Mouse (Mus musculus) liver, embryonic 14.5 days (tissue): ENCODE measurements around the gene Lbhd2. TPM values are rescaled to one million over a fixed set of nuclear protein-coding genes. Genes with fewer than 3 reads are reported as not detected.

ENCODE experiments used
- ATAC-seq: fragments of 200-750 bp; cut with Nextera tagmentation; 2 replicates; pipeline ENCODE4 v1.8.0; 2017; ENCODE audit warnings: moderate number of reproducible peaks, mild to moderate bottlenecking, moderate library complexity; ENCODE audit not compliant: insufficient read depth
- DNase-seq, 3 experiments: peaks; one replicate each; pipeline ENCODE4 v3.0.0-alpha.2; 2012 to 2013; ENCODE audit warnings: low read depth in 3 of 3, low spot score in 3 of 3
- H3K27ac ChIP-seq: fragments of 300-500 bp; sonication (generic); 2 replicates; pipeline ENCODE4 v1.5.1; 2014; ENCODE audit warnings: moderate library complexity, mild to moderate bottlenecking, control low read depth, inconsistent platforms
- H3K27me3 ChIP-seq: fragments of 300-500 bp; sonication (generic); 2 replicates; pipeline ENCODE4 v1.6.1; 2014; ENCODE audit warnings: mild to moderate bottlenecking, low read length, moderate library complexity; ENCODE audit not compliant: control insufficient read depth, insufficient read depth
- H3K36me3 ChIP-seq: fragments of 300-500 bp; sonication (generic); replicated peaks from 2 replicates; pipeline ENCODE4 v1.6.1; 2014; ENCODE audit warnings: low read depth; ENCODE audit not compliant: control insufficient read depth, insufficient read depth
- H3K4me1 ChIP-seq, 2 experiments: fragments of 200-500 bp in 1 of 2; fragments of 300-500 bp in 1 of 2; sonication (generic) in 1 of 2; replicated peaks; 2 replicates each; pipeline ENCODE4 v1.6.1; 2012 to 2014; ENCODE audit warnings: antibody characterized with exemption in 1 of 2, inconsistent platforms in 1 of 2, low read length in 1 of 2; ENCODE audit not compliant: control insufficient read depth in 2 of 2, insufficient read depth in 2 of 2
- H3K4me2 ChIP-seq: fragments of 300-500 bp; sonication (generic); 2 replicates; pipeline ENCODE4 v1.6.1; 2014; ENCODE audit warnings: low read depth, mild to moderate bottlenecking, control low read depth, moderate library complexity
- H3K4me3 ChIP-seq, 2 experiments: fragments of 200-500 bp in 1 of 2; fragments of 300-500 bp in 1 of 2; sonication (generic) in 1 of 2; 2 replicates each; pipeline ENCODE4 v1.5.1; 2012 to 2014; ENCODE audit warnings: low read depth in 2 of 2, low read length in 2 of 2, mild to moderate bottlenecking in 2 of 2, control low read depth in 1 of 2, inconsistent platforms in 1 of 2, moderate library complexity in 1 of 2; ENCODE audit not compliant: insufficient read depth in 1 of 2
- H3K9ac ChIP-seq: fragments of 300-500 bp; sonication (generic); replicated peaks from 2 replicates; pipeline ENCODE4 v1.6.1; 2014; ENCODE audit warnings: mild to moderate bottlenecking, control low read depth, moderate library complexity
- H3K9me3 ChIP-seq: fragments of 300-500 bp; sonication (generic); 2 replicates; pipeline ENCODE4 v1.6.1; 2016; ENCODE audit warnings: low read length, mixed read lengths; ENCODE audit not compliant: control insufficient read depth
- CTCF ChIP-seq: IDR thresholded peaks from 2 replicates; pipeline ENCODE4 v1.5.1; 2016; ENCODE audit warnings: antibody characterized with exemption, low read depth, control low read depth
- EP300 ChIP-seq: IDR thresholded peaks from 2 replicates; pipeline ENCODE4 v1.6.1; 2016; ENCODE audit warnings: antibody characterized with exemption, low read depth
- WGBS: fragments of 180-500 bp; shearing (Covaris S2); extraction: QIAGEN DNeasy Blood & Tissue Kit; methylation state at CpG from one replicate; pipeline ENCODE4 v1.1.7; 2014; ENCODE audit not compliant: insufficient replicate concordance; 5-methylcytosine and 5-hydroxymethylcytosine counted together
- polyA plus RNA-seq, 2 experiments: library from polyadenylated mRNA; depleted of rRNA in 1 of 2; stranded (reverse) in 1 of 2; unstranded in 1 of 2; fragments of >200 nt; fragmentation: Nextera tagmentation in 1 of 2; extraction: Ambion mirVana in 1 of 2; gene quantifications; 2 replicates each; pipeline versions ENCODE4 v1.2.1 to v1.2.3; 2012 to 2014

Gene Lbhd2
- polyA plus RNA-seq, 2 experiments: 0.15 TPM; not detected in 1

GRCm38 (mm10) chr12:111448931-111449705 is 42.5 kb downstream of the Lbhd2 start:
- H3K27me3 ChIP-seq: no peaks in the 10 kb centered on the region
- no peak overlapping the region for H3K4me3 ChIP-seq
- H3K36me3 ChIP-seq: peaks cover 95% of the 10 kb centered on the region
- TF ChIP-seq CTCF (no peak), EP300 (no peak)
- H3K9ac ChIP-seq: no peak overlapping the region
- DNase-seq (no peak), ATAC-seq (no peak)
- no peak overlapping the region for H3K4me2 ChIP-seq
- H3K27ac ChIP-seq: no peak overlapping the region
- 59% methylated on average over 14 of the region's 14 CpGs for WGBS
- H3K9me3 ChIP-seq: no peaks in the 10 kb centered on the region
- H3K4me1 ChIP-seq: peaks cover 12 to 22% of the 10 kb centered on the region in 2 experiments

- Histone ChIP-seq H3K4me2 (no peak overlapping the region), H3K27ac (no peak overlapping the region), H3K36me3 (peaks cover 95% of the 10 kb centered on the region), H3K9ac (no peak overlapping the region), H3K27me3 (no peaks in the 10 kb centered on the region; the same call in 1 of the 2 replicates), H3K9me3 (no peaks in the 10 kb centered on the region), H3K4me3 (no peak overlapping the region), H3K4me1 (peaks cover 7 to 12% of the 10 kb centered on the region in 2 experiments)
- 74% methylated on average over 6 of the region's 6 CpGs for WGBS
- no peak for ATAC-seq
- TF ChIP-seq CTCF: no peak
- TF ChIP-seq EP300: no peak
- DNase-seq: no peak
Measured at GRCm38 (mm10) chr12:111450359-111450758, 43.8 kb downstream of the Lbhd2 start.

- no peak for ATAC-seq
- peaks cover 0 to 5% of the 10 kb centered on the region in 2 experiments; a peak in 2 of 4 replicates for H3K4me1 ChIP-seq
- no peak overlapping the region for H3K4me3 ChIP-seq
Measured at GRCm38 (mm10) chr12:111451561-111451960, 45.0 kb downstream of the Lbhd2 start.

GRCm38 (mm10) chr12:111454021-111454420 is 47.4 kb downstream of the Lbhd2 start:
- TF ChIP-seq EP300 (no peak), CTCF (0 out of 2 replicates have a peak, but pooled peaks have one; percentile 6)
- no peak overlapping the region for H3K4me2 ChIP-seq
- no peak overlapping the region for H3K4me3 ChIP-seq
- DNase-seq (no peak), ATAC-seq (no peak)
- peaks cover 0 to 2% of the 10 kb centered on the region in 2 experiments; a peak in 1 of 4 replicates for H3K4me1 ChIP-seq
- WGBS: 55% methylated on average over 4 of the region's 4 CpGs
- no peak overlapping the region for H3K9ac ChIP-seq
- H3K36me3 ChIP-seq: peaks cover 59% of the 10 kb centered on the region
- H3K9me3 ChIP-seq: no peaks in the 10 kb centered on the region
- H3K27ac ChIP-seq: no peak overlapping the region
- H3K27me3 ChIP-seq: no peaks in the 10 kb centered on the region; the same call in 1 of the 2 replicates

More at GRCm38 (mm10) chr12:111451561-111451960, 45.0 kb downstream of the Lbhd2 start:
- no peak overlapping the region for H3K27ac ChIP-seq
- H3K36me3 ChIP-seq: peaks cover 83% of the 10 kb centered on the region
- H3K4me2 ChIP-seq: no peak overlapping the region
- no peak for DNase-seq
- no peaks in the 10 kb centered on the region for H3K9me3 ChIP-seq
- H3K27me3 ChIP-seq: no peaks in the 10 kb centered on the region; the same call in 1 of the 2 replicates
- WGBS: 85% methylated on average over 7 of the region's 7 CpGs
- no peak overlapping the region for H3K9ac ChIP-seq
- no peak for TF ChIP-seq CTCF
- no peak for TF ChIP-seq EP300

DNA sequence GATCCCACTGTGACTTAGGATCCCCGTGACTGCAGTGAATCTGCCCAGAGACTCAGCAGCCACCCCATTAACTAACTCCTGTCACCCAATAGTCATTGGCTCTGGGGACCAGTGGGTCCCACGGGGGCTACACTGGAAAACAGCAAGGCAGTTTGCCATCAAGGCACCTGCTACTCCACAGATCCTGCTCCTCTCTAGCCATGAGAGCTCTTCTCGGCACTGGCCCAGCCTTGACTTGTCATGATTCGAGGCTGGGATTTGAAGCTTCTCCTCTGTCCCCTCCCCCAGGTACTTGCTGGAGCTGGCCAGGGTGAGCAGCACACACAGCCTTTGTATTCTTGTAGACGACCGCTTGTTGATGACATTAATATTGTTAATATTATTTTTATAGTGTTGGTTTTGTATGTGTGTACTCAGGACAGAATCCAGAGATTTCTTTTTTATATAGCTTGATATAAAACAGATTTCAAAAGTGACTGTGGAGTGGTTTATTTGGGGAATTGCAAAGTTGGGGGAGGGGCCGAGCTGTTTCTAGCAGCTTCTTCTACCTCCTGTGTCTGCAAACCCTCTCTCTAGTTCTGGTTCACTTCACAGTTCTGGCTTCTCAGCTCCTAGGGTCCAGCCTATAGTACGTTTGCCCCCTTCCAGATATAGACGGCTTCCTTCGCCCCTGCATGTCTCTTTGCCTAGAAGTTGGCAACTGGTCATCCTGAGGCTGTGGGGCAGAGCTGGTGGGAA is 48.1 kb downstream of the Lbhd2 start:
- H3K27ac ChIP-seq: no peak overlapping the region
- no peak for ATAC-seq

More for the DNA sequence above, 48.1 kb downstream of the Lbhd2 start:
- Histone ChIP-seq H3K9ac (no peak overlapping the region), H3K4me2 (no peak overlapping the region), H3K9me3 (no peaks in the 10 kb centered on the region), H3K4me1 (peaks cover 0 to 2% of the 10 kb centered on the region in 2 experiments; a peak in 1 of 4 replicates), H3K36me3 (peaks cover 52% of the 10 kb centered on the region), H3K27me3 (no peaks in the 10 kb centered on the region; the same call in 1 of the 2 replicates), H3K4me3 (no peak overlapping the region)
- WGBS: 72% methylated on average over 10 of the region's 10 CpGs
- DNase-seq: no peak
- TF ChIP-seq EP300: no peak
- TF ChIP-seq CTCF: no peak
